Mouse (Mus musculus) lung, embryonic 16.5 days (tissue): ENCODE measurements around the gene Cebpz. TPM values are rescaled to one million over a fixed set of nuclear protein-coding genes. Genes with fewer than 3 reads are reported as not detected.
A peak's percentile ranks its signal among the peaks of the same experiment; 100 is the strongest.

ENCODE experiments used
- ATAC-seq: fragments of 200-750 bp; cut with Nextera tagmentation; 2 replicates; pipeline ENCODE4 v1.8.0; 2017; ENCODE audit warnings: low read depth, mild to moderate bottlenecking, moderate library complexity
- H3K27ac ChIP-seq: fragments of 300-500 bp; sonication (generic); 2 replicates; pipeline ENCODE4 v1.5.1; 2014; ENCODE audit warnings: mild to moderate bottlenecking, control low read depth, low read length
- H3K27me3 ChIP-seq: fragments of 300-500 bp; sonication (generic); 2 replicates; pipeline ENCODE4 v1.6.1; 2014; ENCODE audit warnings: low read depth, low read length, mixed read lengths; ENCODE audit not compliant: control insufficient read depth, insufficient read depth
- H3K36me3 ChIP-seq: fragments of 300-500 bp; sonication (generic); 2 replicates; pipeline ENCODE4 v1.6.1; 2014; ENCODE audit warnings: low read length; ENCODE audit not compliant: control insufficient read depth, insufficient read depth
- H3K4me1 ChIP-seq: fragments of 300-500 bp; sonication (generic); replicated peaks from 2 replicates; pipeline ENCODE4 v1.6.1; 2014; ENCODE audit warnings: low read length, mixed read lengths; ENCODE audit not compliant: control insufficient read depth, insufficient read depth
- H3K4me2 ChIP-seq: fragments of 300-500 bp; sonication (generic); 2 replicates; pipeline ENCODE4 v1.6.1; 2014; ENCODE audit warnings: low read depth, low read length, control low read depth
- H3K4me3 ChIP-seq: fragments of 300-500 bp; sonication (generic); 2 replicates; pipeline ENCODE4 v1.5.1; 2014; ENCODE audit warnings: mild to moderate bottlenecking, low read length, control low read depth
- H3K9ac ChIP-seq: fragments of 300-500 bp; sonication (generic); 2 replicates; pipeline ENCODE4 v1.6.1; 2014; ENCODE audit warnings: low read length, control low read depth
- H3K9me3 ChIP-seq: fragments of 300-500 bp; sonication (generic); 2 replicates; pipeline ENCODE4 v1.6.1; 2016; ENCODE audit warnings: low read length; ENCODE audit not compliant: control insufficient read depth
- WGBS: fragments of 180-500 bp; shearing (Covaris S2); extraction: QIAGEN DNeasy Blood & Tissue Kit; methylation state at CpG from one replicate; pipeline ENCODE4 v1.1.7; 2014; 5-methylcytosine and 5-hydroxymethylcytosine counted together
- polyA plus RNA-seq: library from polyadenylated mRNA; unstranded; fragments of >200 nt; fragmentation: Nextera tagmentation; extraction: Ambion mirVana; gene quantifications from 2 replicates; pipeline ENCODE4 v1.2.1, GENCODE M21; 2015

The Cebpz gene
- polyA plus RNA-seq = 44.2 and 56.1 TPM in 2 replicates

GRCm38 (mm10) chr17:78936466-78937228 lies at the start of gene Cebpz, which contains the start of gene Ndufaf7:
Gene Cebpz (minus strand): TSS chr17:78937066.
Gene Ndufaf7 (plus strand): TSS chr17:78937136.
- Histone ChIP-seq H3K27ac (peak within 1 kb of the TSS; percentile 59), H3K4me2 (peak within 1 kb of the TSS; percentile 62), H3K36me3 (peaks cover 23% of the 10 kb centered on the region), H3K27me3 (no peaks in the 10 kb centered on the region), H3K9me3 (no peaks in the 10 kb centered on the region), H3K9ac (peak within 1 kb of the TSS; percentile 81), H3K4me3 (peak within 1 kb of the TSS; percentile 79), H3K4me1 (peaks cover 8% of the 10 kb centered on the region; the same call in 1 of the 2 replicates)
- peak; percentile 100 for ATAC-seq
- WGBS = under 1% methylated on average over 45 of the region's 45 CpGs

- peaks cover 17% of the 10 kb centered on the region for H3K36me3 ChIP-seq
- no peak overlapping the region for H3K9ac ChIP-seq
- WGBS = 81% methylated on average over 3 of the region's 3 CpGs
- no peak overlapping the region for H3K4me2 ChIP-seq
- ATAC-seq = no peak
- peaks cover 5% of the 10 kb centered on the region; the same call in 1 of the 2 replicates for H3K4me1 ChIP-seq
- no peaks in the 10 kb centered on the region for H3K27me3 ChIP-seq
- no peaks in the 10 kb centered on the region for H3K9me3 ChIP-seq
- no peak overlapping the region for H3K27ac ChIP-seq
- no peak overlapping the region for H3K4me3 ChIP-seq
Observed at GRCm38 (mm10) chr17:78983736-78984135, 46.9 kb upstream of the Cebpz start.

GRCm38 (mm10) chr17:78983166-78983565 lies 46.3 kb upstream of the Cebpz start:
- no peak overlapping the region for H3K4me3 ChIP-seq
- H3K4me1 ChIP-seq = peaks cover 5% of the 10 kb centered on the region; the same call in 1 of the 2 replicates
- peaks cover 17% of the 10 kb centered on the region for H3K36me3 ChIP-seq
- no peaks in the 10 kb centered on the region for H3K9me3 ChIP-seq
- no peak overlapping the region for H3K9ac ChIP-seq
- no peak overlapping the region for H3K4me2 ChIP-seq
- H3K27ac ChIP-seq = no peak overlapping the region
- WGBS = 92% methylated on average over 8 of the region's 8 CpGs
- no peaks in the 10 kb centered on the region for H3K27me3 ChIP-seq
- ATAC-seq = no peak

- H3K36me3 ChIP-seq = peaks cover 8% of the 10 kb centered on the region; the same call in 1 of the 2 replicates
- no peaks in the 10 kb centered on the region for H3K9me3 ChIP-seq
- no peaks in the 10 kb centered on the region; the same call in 1 of the 2 replicates for H3K4me1 ChIP-seq
- 65% methylated on average over 3 of the region's 3 CpGs for WGBS
- no peak for ATAC-seq
- H3K4me3 ChIP-seq = no peak overlapping the region
- H3K27ac ChIP-seq = no peak overlapping the region
- H3K27me3 ChIP-seq = no peaks in the 10 kb centered on the region
- H3K9ac ChIP-seq = no peak overlapping the region
- no peak overlapping the region for H3K4me2 ChIP-seq
Observed at GRCm38 (mm10) chr17:78968500-78968899, 31.6 kb upstream of the Cebpz start.

GRCm38 (mm10) chr17:78966092-78966883 lies 29.4 kb upstream of the Cebpz start:
- no peaks in the 10 kb centered on the region for H3K27me3 ChIP-seq
- H3K9ac ChIP-seq = no peak overlapping the region
- peak overlapping the region; percentile 0; the same call in 1 of the 2 replicates for H3K4me2 ChIP-seq
- H3K4me3 ChIP-seq = no peak overlapping the region
- no peaks in the 10 kb centered on the region; the same call in 1 of the 2 replicates for H3K4me1 ChIP-seq
- peak overlapping the region; percentile 64; the same call in 1 of the 2 replicates for H3K27ac ChIP-seq
- no peaks in the 10 kb centered on the region for H3K9me3 ChIP-seq
- 69% methylated on average over 11 of the region's 11 CpGs for WGBS
- peak; percentile 89 for ATAC-seq
- peaks cover 11% of the 10 kb centered on the region for H3K36me3 ChIP-seq

GRCm38 (mm10) chr17:78964387-78964786 lies 27.5 kb upstream of the Cebpz start:
- no peaks in the 10 kb centered on the region for H3K27me3 ChIP-seq
- H3K9ac ChIP-seq = no peak overlapping the region
- no peaks in the 10 kb centered on the region for H3K9me3 ChIP-seq
- no peak overlapping the region for H3K27ac ChIP-seq
- H3K36me3 ChIP-seq = peaks cover 20% of the 10 kb centered on the region
- H3K4me2 ChIP-seq = no peak overlapping the region
- no peak overlapping the region for H3K4me3 ChIP-seq
- 66% methylated on average over 1 of the region's 1 CpGs for WGBS
- H3K4me1 ChIP-seq = no peaks in the 10 kb centered on the region; the same call in 1 of the 2 replicates
- no peak for ATAC-seq

- 65% methylated on average over 6 of the region's 6 CpGs for WGBS
- no peaks in the 10 kb centered on the region for H3K27me3 ChIP-seq
- no peak overlapping the region for H3K4me3 ChIP-seq
- ATAC-seq = no peak
- no peaks in the 10 kb centered on the region for H3K9me3 ChIP-seq
- H3K27ac ChIP-seq = no peak overlapping the region
- H3K36me3 ChIP-seq = peaks cover 34% of the 10 kb centered on the region
- H3K4me2 ChIP-seq = no peak overlapping the region
- H3K4me1 ChIP-seq = no peaks in the 10 kb centered on the region
- no peak overlapping the region for H3K9ac ChIP-seq
Observed at GRCm38 (mm10) chr17:78959473-78959872, 22.6 kb upstream of the Cebpz start.

- H3K27me3 ChIP-seq = no peaks in the 10 kb centered on the region
- no peak overlapping the region for H3K9ac ChIP-seq
- H3K4me2 ChIP-seq = no peak overlapping the region
- peaks cover 40% of the 10 kb centered on the region for H3K36me3 ChIP-seq
- no peak overlapping the region for H3K4me3 ChIP-seq
- no peaks in the 10 kb centered on the region for H3K9me3 ChIP-seq
- peak overlapping the region; percentile 74 for H3K27ac ChIP-seq
- H3K4me1 ChIP-seq = peaks cover 3% of the 10 kb centered on the region; the same call in 1 of the 2 replicates
- peak; percentile 86 for ATAC-seq
- 60% methylated on average over 8 of the region's 8 CpGs for WGBS
Observed at GRCm38 (mm10) chr17:78953240-78953639, 16.4 kb upstream of the Cebpz start.

- H3K9ac ChIP-seq = no peak overlapping the region
- no peaks in the 10 kb centered on the region for H3K27me3 ChIP-seq
- no peak for ATAC-seq
- peaks cover 44% of the 10 kb centered on the region for H3K36me3 ChIP-seq
- no peak overlapping the region for H3K4me2 ChIP-seq
- no peak overlapping the region for H3K4me3 ChIP-seq
- peaks cover 3% of the 10 kb centered on the region; the same call in 1 of the 2 replicates for H3K4me1 ChIP-seq
- H3K27ac ChIP-seq = no peak overlapping the region
- no peaks in the 10 kb centered on the region for H3K9me3 ChIP-seq
- WGBS = 76% methylated on average over 5 of the region's 5 CpGs
Observed at GRCm38 (mm10) chr17:78952070-78952469, 15.2 kb upstream of the Cebpz start.
